Mouse (Mus musculus) layer of hippocampus, postnatal 25 days (tissue): ENCODE data around the gene Nptx2. TPM values are rescaled to one million over a fixed set of nuclear protein-coding genes. Genes with fewer than 3 reads are reported as not detected.
A peak's percentile ranks its signal among the peaks of the same experiment; 100 is the strongest.

ENCODE experiments used
- DNase-seq, 2 experiments: peaks; one replicate each; pipeline ENCODE4 v3.0.0; 2022; ENCODE audit warnings: mixed read lengths in 2 of 2, low spot score in 1 of 2; ENCODE audit errors: extremely low spot score in 1 of 2
- total RNA-seq, 2 experiments: library from RNA; stranded (reverse); gene quantifications; 2 replicates each; pipeline ENCODE4 v1.2.3; 2021

The Nptx2 gene
- total RNA-seq, 2 experiments from 2014 or later: 55.4 to 55.5 TPM

DNA sequence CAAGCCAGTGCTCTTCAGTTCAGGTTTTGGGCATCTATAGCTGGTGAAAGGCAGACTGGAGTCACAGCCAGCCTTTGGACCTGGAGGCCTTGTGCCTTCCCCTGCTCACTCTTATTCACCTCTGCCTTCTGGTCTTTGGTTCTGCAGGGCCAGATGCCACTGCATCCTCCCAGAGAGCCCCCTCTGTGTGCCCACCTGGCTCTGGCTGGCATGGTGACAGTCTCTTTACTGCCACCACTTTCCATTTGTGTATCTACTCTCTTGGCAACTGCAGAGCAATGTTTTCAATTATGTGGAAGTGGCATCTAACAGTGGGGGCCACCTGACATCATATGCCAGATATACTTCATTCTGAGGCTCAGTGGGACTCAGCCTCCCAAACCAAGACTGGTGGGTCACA is 12.8 kb downstream of the Nptx2 start:
- DNase-seq: no peak

DNA sequence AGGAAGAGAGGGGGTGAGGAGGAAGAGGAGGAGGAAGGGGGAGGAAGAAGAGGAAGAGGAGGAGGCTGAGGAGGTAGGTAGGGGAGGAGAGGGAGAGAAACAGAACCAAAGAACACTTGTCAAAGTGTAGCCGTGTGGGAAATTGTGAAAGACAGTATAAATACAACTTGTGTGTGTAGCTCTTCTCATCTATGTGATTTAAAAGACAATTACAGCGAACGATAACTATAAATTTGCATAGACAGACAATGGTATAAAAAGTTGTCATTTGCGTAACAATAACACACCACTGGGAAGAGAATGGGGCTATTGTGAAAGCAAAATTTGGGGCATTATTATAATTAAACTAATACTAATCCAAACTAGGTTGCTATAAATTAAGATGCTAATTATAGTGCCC is 20.0 kb downstream of the Nptx2 start:
- DNase-seq: no peak

- DNase-seq: no peak
Observed at GRCm38 (mm10) chr5:144585100-144585499, 39.4 kb downstream of the Nptx2 start.

DNA sequence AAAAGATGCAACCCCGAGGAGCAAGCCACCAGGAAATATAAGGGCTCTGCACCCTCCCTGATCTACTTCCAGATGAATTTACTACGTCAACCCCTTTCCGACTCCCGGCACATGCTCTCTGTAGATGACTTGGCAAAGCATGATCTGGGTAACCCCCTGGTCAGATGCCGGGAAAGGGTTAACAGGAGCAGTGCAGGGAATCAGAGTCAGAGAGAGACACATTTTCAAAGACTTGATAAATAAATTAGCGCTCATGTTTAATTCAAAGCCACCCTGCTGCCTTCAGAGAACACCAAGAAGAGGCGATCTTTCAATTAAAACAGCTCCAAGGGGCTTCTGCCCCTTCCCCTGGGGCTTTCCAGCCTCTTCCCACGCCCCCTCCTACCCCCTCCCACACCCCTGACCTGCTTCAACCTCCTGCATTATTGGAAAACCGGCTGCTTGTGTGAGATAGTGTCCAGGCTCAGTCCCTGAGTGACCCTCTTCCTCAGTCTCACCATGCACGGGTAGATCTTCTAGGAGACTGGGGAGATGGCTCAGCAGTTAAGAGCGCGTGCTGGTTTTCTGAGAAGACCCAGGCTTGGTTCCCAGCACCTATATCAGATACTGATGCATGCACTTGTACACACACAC is 45.7 kb downstream of the Nptx2 start:
- DNase-seq: no peak

GRCm38 (mm10) chr5:144594796-144595195 is 49.1 kb downstream of the Nptx2 start:
- peak in 1 of 2 experiments; percentile 8 for DNase-seq

Other genes with a start within 250 kb of the Nptx2 start
- gene Baiap2l1, start 187.8 kb upstream of the Nptx2 start, total RNA-seq: under 1 TPM; 0.42 to 0.49 TPM
- gene Tmem130, start 215.9 kb downstream of the Nptx2 start, total RNA-seq: 100 to 1,000 TPM; 121 to 140 TPM
- gene Trrap, start 221.8 kb downstream of the Nptx2 start, total RNA-seq: 100 to 1,000 TPM; 144 to 190 TPM